ENCODE assay signal across 41 mouse cellular contexts in the genomic region with DNA sequence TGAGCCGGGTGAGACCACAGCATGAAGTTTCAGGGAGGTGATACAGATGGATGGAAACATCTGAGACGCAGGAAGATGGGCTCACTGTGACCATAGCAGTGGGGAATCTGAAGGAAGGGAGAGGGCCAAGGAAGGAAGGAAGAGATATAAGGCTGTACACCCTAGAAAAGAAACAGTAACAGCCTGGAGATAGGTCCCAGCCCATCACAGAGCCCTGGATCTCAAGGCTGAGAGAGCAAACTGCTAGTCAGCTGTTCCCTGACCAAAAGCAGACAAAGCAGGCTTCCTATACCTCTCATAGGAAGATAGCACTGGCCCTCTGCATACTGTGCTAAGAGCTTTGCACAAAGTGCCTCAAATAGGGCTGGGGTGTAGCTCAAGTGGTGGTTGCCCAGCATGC. TPM values are rescaled to one million over a fixed set of nuclear protein-coding genes. Genes with fewer than 3 reads are reported as not detected.
"Had no signal": no experiment of that assay in that cellular context is flagged by ENCODE, and none has a peak within 500 bp of the region (broad histone marks: within the 10 kb centered on the region; RNA-seq: fewer than 3 reads in every experiment).

No protein-coding gene starts in this region.

- H3K27ac ChIP-seq: limb, embryonic 10.5 days; limb, embryonic 12.5 days; limb, embryonic 13.5 days; limb, embryonic 15.5 days; liver, embryonic 12.5 days; liver, embryonic 13.5 days; liver, embryonic 14.5 days; liver, embryonic 15.5 days; lung, embryonic 15.5 days; macrophage; midbrain, embryonic 12.5 days; midbrain, embryonic 13.5 days; midbrain, embryonic 15.5 days; neural tube, embryonic 12.5 days; neural tube, embryonic 13.5 days had no signal

- H3K9ac ChIP-seq: limb, embryonic 12.5 days; limb, embryonic 13.5 days; limb, embryonic 15.5 days; liver, embryonic 12.5 days; liver, embryonic 13.5 days; liver, embryonic 14.5 days; liver, embryonic 15.5 days; liver, postnatal 0 days; lung, embryonic 14.5 days; lung, embryonic 15.5 days; midbrain, embryonic 12.5 days; midbrain, embryonic 13.5 days; midbrain, embryonic 15.5 days; neural tube, embryonic 12.5 days; neural tube, embryonic 13.5 days had no signal

- H3K27me3 ChIP-seq: limb, embryonic 13.5 days; limb, embryonic 15.5 days; lung, embryonic 15.5 days; midbrain, embryonic 12.5 days; midbrain, embryonic 15.5 days; neural tube, embryonic 13.5 days had no signal

- H3K9me3 ChIP-seq: limb, embryonic 10.5 days; limb, embryonic 12.5 days; limb, embryonic 13.5 days; limb, embryonic 15.5 days; liver, embryonic 12.5 days; liver, embryonic 13.5 days; liver, embryonic 15.5 days; lung, embryonic 15.5 days; megakaryocyte, embryonic 14.5 days; midbrain, embryonic 12.5 days; midbrain, embryonic 13.5 days; midbrain, embryonic 15.5 days; neural tube, embryonic 12.5 days; neural tube, embryonic 13.5 days had no signal

- ATAC-seq: liver, embryonic 12.5 days; liver, postnatal 0 days; lung, postnatal 0 days; midbrain, embryonic 13.5 days; midbrain, embryonic 15.5 days; midbrain, embryonic 16.5 days had no signal

- H3K36me3 ChIP-seq: limb, embryonic 10.5 days; limb, embryonic 12.5 days; limb, embryonic 13.5 days; limb, embryonic 15.5 days; liver, embryonic 12.5 days; liver, embryonic 13.5 days; liver, embryonic 15.5 days; lung, embryonic 15.5 days; midbrain, embryonic 12.5 days; midbrain, embryonic 13.5 days; midbrain, embryonic 15.5 days; neural tube, embryonic 12.5 days; neural tube, embryonic 13.5 days had no signal

- DNase-seq: left cerebral cortex, postnatal 4 days; liver; liver, embryonic 13.5 days; liver, postnatal 0 days; lung, adult 18-20 months; lung, adult 2 months; lung, embryonic 14.5 days; lung, postnatal 10 days; lung, postnatal 14 days; lung, postnatal 36 days; lung, postnatal 4 days; midbrain, embryonic 14.5 days had no signal

- H3K4me2 ChIP-seq: limb, embryonic 12.5 days; limb, embryonic 13.5 days; limb, embryonic 15.5 days; liver, embryonic 11.5 days; liver, embryonic 12.5 days; liver, embryonic 13.5 days; liver, embryonic 15.5 days; lung, embryonic 14.5 days; lung, embryonic 15.5 days; midbrain, embryonic 11.5 days; midbrain, embryonic 12.5 days; midbrain, embryonic 13.5 days; midbrain, embryonic 15.5 days; neural tube, embryonic 12.5 days; neural tube, embryonic 13.5 days had no signal

- H3K4me3 ChIP-seq: limb, embryonic 10.5 days; limb, embryonic 12.5 days; limb, embryonic 13.5 days; limb, embryonic 15.5 days; liver, embryonic 12.5 days; liver, embryonic 13.5 days; liver, embryonic 15.5 days; lung, embryonic 15.5 days; megakaryocyte, embryonic 14.5 days; midbrain, embryonic 12.5 days; midbrain, embryonic 13.5 days; midbrain, embryonic 15.5 days; myocyte; neural tube, embryonic 12.5 days; neural tube, embryonic 13.5 days had no signal

RNA-seq across cellular contexts. Expression of a gene that starts 13.2 kb away (rescaled TPM):
- total RNA-seq: monocyte, adult 5-6 weeks had no signal

RNA-seq across cellular contexts. Expression of a gene that starts 14.1 kb away (rescaled TPM):
- total RNA-seq: megakaryocyte progenitor cell, adult 5-6 weeks; monocyte, adult 5-6 weeks had no signal
- polyA plus RNA-seq: macrophage had no signal

RNA-seq across cellular contexts. Expression of a gene that starts 27.3 kb away (rescaled TPM):
- total RNA-seq: liver, adult 2 months; megakaryocyte, adult 5-6 weeks; monocyte, adult 5-6 weeks had no signal
- polyA plus RNA-seq: liver, adult 2 months; macrophage had no signal

RNA-seq across cellular contexts. Expression of a gene that starts 34.5 kb away (rescaled TPM):
- total RNA-seq: left cerebral cortex, postnatal 14 days; left cerebral cortex, postnatal 36 days; left cerebral cortex, postnatal 4 days; liver, adult 2 months; megakaryocyte, adult 5-6 weeks; megakaryocyte-erythroid progenitor cell, adult 5-6 weeks; monocyte, adult 5-6 weeks had no signal
- polyA plus RNA-seq: liver, embryonic 11.5 days; liver, embryonic 12.5 days; liver, embryonic 13.5 days; liver, embryonic 14.5 days; liver, embryonic 15.5 days; liver, embryonic 16.5 days; liver, postnatal 0 days; lung, embryonic 14.5 days; lung, embryonic 16.5 days; macrophage; midbrain, embryonic 13.5 days; midbrain, embryonic 14.5 days; midbrain, embryonic 16.5 days had no signal
